Mouse (Mus musculus) E14TG2a.4 (cell line): Measurements from ENCODE around the gene Gm16451.
"Not testable (repeated sequence)": the region's sequence is repeated elsewhere in the genome, so short reads cannot be mapped to it uniquely, and the experiment has no call there.

ENCODE experiments used
- CTCF ChIP-seq: conservative IDR thresholded peaks from 2 replicates; pipeline ENCODE4 v1.5.1; 2014; ENCODE audit warnings: low read length
- NANOG ChIP-seq: IDR thresholded peaks from 2 replicates; pipeline ENCODE4 v1.6.1; 2014; ENCODE audit warnings: borderline replicate concordance, low read length, mixed read lengths

GRCm38 (mm10) chr7:22118145-22118544 lies at the start of gene Gm16451:
- not testable (repeated sequence) for TF ChIP-seq CTCF, NANOG
